8 mouse cellular contexts compared by ENCODE assay signal in the genomic region with DNA sequence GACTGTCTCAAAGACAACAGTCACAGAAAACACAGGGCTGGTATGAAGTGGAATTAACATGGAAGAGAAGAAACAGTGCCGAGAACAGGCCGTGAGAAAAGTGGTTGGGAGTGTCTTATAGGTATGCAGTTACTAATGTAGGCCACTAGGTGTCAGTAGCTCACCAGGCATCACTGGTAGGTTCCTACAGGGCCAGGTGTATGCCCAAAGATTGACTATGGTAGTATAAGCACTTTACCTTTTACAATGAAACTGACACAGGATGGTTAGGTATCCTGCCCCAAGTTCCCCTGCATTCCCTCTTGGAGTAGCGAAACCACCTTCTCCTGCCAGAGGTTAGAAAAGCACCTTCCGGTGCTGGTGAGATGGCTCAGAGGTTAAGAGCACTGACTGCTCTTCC. TPM values are rescaled to one million over a fixed set of nuclear protein-coding genes. Genes with fewer than 3 reads are reported as not detected.
DNase-seq lines count a peak whose midpoint lies in the region; ATAC-seq and TF ChIP-seq lines count a peak whose summit lies in the region.

No protein-coding gene starts in this region.

- 46% methylated on average over 4 of the region's 4 CpGs for WGBS in cerebellum, adult 2 months
- WGBS in lung, adult 2 months, result 46% methylated on average over 4 of the region's 4 CpGs

- no peaks in the 10 kb centered on the region for H3K27me3 ChIP-seq in cerebellum, adult 2 months (ENCODE audit: control insufficient read depth, insufficient read depth, low read length)

- ATAC-seq in hematopoietic stem cell, adult 5-6 weeks (replicated peaks in 1 of 2; ENCODE audit: insufficient read depth in 1 of 2, low FRiP score in 2 of 2, low TSS enrichment in 1 of 2, low read depth in 1 of 2, poor library complexity in 2 of 2, severe bottlenecking in 2 of 2), result peak; percentile 67 to 73; a peak in 3 of 4 replicates

- TF ChIP-seq POLR2A in cerebellum, adult 2 months (IDR thresholded peaks at IDR 0.05; ENCODE audit: borderline replicate concordance, insufficient read depth, low read length), result no peak
- TF ChIP-seq POLR2A in lung, adult 2 months (IDR thresholded peaks at IDR 0.05; ENCODE audit: borderline replicate concordance, extremely low read depth, low read depth, low read length), result no peak

- no peak overlapping the region for H3K4me3 ChIP-seq in cerebellum, adult 2 months (replicated peaks; ENCODE audit: insufficient read depth, low read depth, low read length)
- H3K4me3 ChIP-seq in lung, adult 2 months (replicated peaks; ENCODE audit: extremely low read depth, low read depth, low read length), result no peak overlapping the region

- no peak overlapping the region for H3K27ac ChIP-seq in cerebellum, adult 2 months (ENCODE audit: insufficient read depth, low read length)

- DNase-seq in adrenal gland, adult 18-20 months (ENCODE audit: low spot score in 2 of 2), result peak; percentile 16 to 25
- DNase-seq in adrenal gland, postnatal 4 days (ENCODE audit: low spot score in 2 of 2), result no peak
- peak; percentile 15 for DNase-seq in ovary, postnatal 14 days (ENCODE audit: low spot score)
- DNase-seq in ovary, adult 18-20 months (ENCODE audit: low spot score), result no peak
- peak; percentile 41 to 47 for DNase-seq in cerebellum, adult 2 months
- DNase-seq in lung, adult 2 months, result peak; percentile 14
- DNase-seq in spleen, postnatal 10 days (ENCODE audit: low spot score in 2 of 2), result peak; percentile 25 to 64

- TF ChIP-seq CTCF in cerebellum, adult 2 months (IDR thresholded peaks at IDR 0.05; ENCODE audit: borderline replicate concordance, insufficient read depth, low read depth, low read length), result peak; percentile 85
- TF ChIP-seq CTCF in lung, adult 2 months (IDR thresholded peaks at IDR 0.05; ENCODE audit: insufficient read depth, low read length), result peak; percentile 65

- H3K4me1 ChIP-seq in cerebellum, adult 2 months (ENCODE audit: control insufficient read depth, insufficient read depth, low read length), result peaks cover 3% of the 10 kb centered on the region; the same call in 1 of the 2 replicates
- peaks cover 11% of the 10 kb centered on the region for H3K4me1 ChIP-seq in lung, adult 2 months (ENCODE audit: control insufficient read depth, insufficient read depth, low read length)

RNA-seq across cellular contexts. Expression of a gene that starts 2.5 kb away (rescaled TPM):
- 100 to 1,000 TPM; 535 to 745 TPM for total RNA-seq in adrenal gland, adult 18-20 months (2021)
- total RNA-seq in adrenal gland, postnatal 4 days (2021), result 100 to 1,000 TPM; 367 to 408 TPM
- 204 and 236 TPM in 2 replicates for polyA plus RNA-seq in cerebellum, adult 2 months (2012; rRNA removed)
- 74.9 and 110 TPM in 2 replicates for total RNA-seq in hematopoietic stem cell, adult 5-6 weeks (2017)
- 150 and 268 TPM in 2 replicates for polyA plus RNA-seq in lung, adult 2 months (2012; rRNA removed)

RNA-seq across cellular contexts. Expression of a gene that starts 32.2 kb away (rescaled TPM):
- total RNA-seq in adrenal gland, adult 18-20 months (2021), result 10 to 100 TPM; 20.9 to 23.5 TPM
- total RNA-seq in adrenal gland, postnatal 4 days (2021), result 10 to 100 TPM; 20.5 to 20.8 TPM
- 4.8 and 6.2 TPM in 2 replicates for polyA plus RNA-seq in cerebellum, adult 2 months (2012; rRNA removed)
- 5.7 and 7.1 TPM in 2 replicates for total RNA-seq in hematopoietic stem cell, adult 5-6 weeks (2017)
- polyA plus RNA-seq in lung, adult 2 months (2012; rRNA removed), result 5.1 and 6.0 TPM in 2 replicates

RNA-seq across cellular contexts. Expression of a gene that starts 32.2 kb away (rescaled TPM):
- 10 to 100 TPM; 62.0 to 70.5 TPM for total RNA-seq in adrenal gland, adult 18-20 months (2021)
- total RNA-seq in adrenal gland, postnatal 4 days (2021), result 10 to 100 TPM; 51.0 to 53.7 TPM
- polyA plus RNA-seq in cerebellum, adult 2 months (2012; rRNA removed), result 52.0 and 56.9 TPM in 2 replicates
- total RNA-seq in hematopoietic stem cell, adult 5-6 weeks (2017), result 33.9 and 39.3 TPM in 2 replicates
- polyA plus RNA-seq in lung, adult 2 months (2012; rRNA removed), result 17.5 and 21.1 TPM in 2 replicates

RNA-seq across cellular contexts. Expression of a gene that starts 33.6 kb away (rescaled TPM):
- 1 to 10 TPM in 1 of 2 experiments, under 1 TPM in 1; 0.96 to 1.7 TPM for total RNA-seq in adrenal gland, adult 18-20 months (2021)
- total RNA-seq in adrenal gland, postnatal 4 days (2021), result 1 to 10 TPM; 7.1 to 8.1 TPM
- polyA plus RNA-seq in cerebellum, adult 2 months (2012; rRNA removed), result 2.2 and 2.6 TPM in 2 replicates
- 14.0 and 27.4 TPM in 2 replicates for total RNA-seq in hematopoietic stem cell, adult 5-6 weeks (2017)
- polyA plus RNA-seq in lung, adult 2 months (2012; rRNA removed), result 0.67 and 0.85 TPM in 2 replicates

RNA-seq across cellular contexts. Expression of a gene that starts 33.6 kb away (rescaled TPM):
- 10 to 100 TPM; 56.4 to 57.8 TPM for total RNA-seq in adrenal gland, adult 18-20 months (2021)
- total RNA-seq in adrenal gland, postnatal 4 days (2021), result 10 to 100 TPM; 70.7 to 72.0 TPM
- polyA plus RNA-seq in cerebellum, adult 2 months (2012; rRNA removed), result 110 and 115 TPM in 2 replicates
- 73.5 and 98.7 TPM in 2 replicates for total RNA-seq in hematopoietic stem cell, adult 5-6 weeks (2017)
- 52.0 and 59.1 TPM in 2 replicates for polyA plus RNA-seq in lung, adult 2 months (2012; rRNA removed)

Comparison
In these comparisons a context has a peak if more than half of its experiments do, and no peak if none do; other contexts are left out.
1. DNase-seq: peak in adrenal gland, adult 18-20 months (2 of 2), ovary, postnatal 14 days (single experiment), cerebellum, adult 2 months (2 of 2), lung, adult 2 months (single experiment) and spleen, postnatal 10 days (2 of 2); none in adrenal gland, postnatal 4 days (0 of 2) and ovary, adult 18-20 months (single experiment).